Mouse (Mus musculus) lung, adult 2 months (tissue): ENCODE results near the gene Gm20458. TPM values are rescaled to one million over a fixed set of nuclear protein-coding genes. Genes with fewer than 3 reads are reported as not detected.

ENCODE experiments used
- DNase-seq: peaks from one replicate; pipeline ENCODE4 v3.0.0; 2022
- H3K4me1 ChIP-seq: fragments of 200-500 bp; 2 replicates; pipeline ENCODE4 v1.6.1; 2011; ENCODE audit warnings: low read length; ENCODE audit not compliant: control insufficient read depth, insufficient read depth
- H3K4me3 ChIP-seq: fragments of 200-500 bp; replicated peaks from 2 replicates; pipeline ENCODE3; 2011; ENCODE audit warnings: low read depth, mild to moderate bottlenecking, control low read depth, low read length; ENCODE audit errors: extremely low read depth
- CTCF ChIP-seq: fragments of 200-500 bp; IDR thresholded peaks from 2 replicates; pipeline ENCODE4 v1.5.1; 2011; ENCODE audit warnings: mild to moderate bottlenecking, low read length, control low read depth; ENCODE audit not compliant: insufficient read depth
- POLR2A ChIP-seq: fragments of 200-500 bp; IDR thresholded peaks from 2 replicates; pipeline ENCODE4 v1.6.1; 2011; ENCODE audit warnings: low read depth, mild to moderate bottlenecking, control low read depth, low read length, borderline replicate concordance; ENCODE audit errors: extremely low read depth
- WGBS: fragments of 180-500 bp; shearing (Covaris S2); methylation state at CpG from one replicate; pipeline ENCODE4 v1.1.7; 2018; 5-methylcytosine and 5-hydroxymethylcytosine counted together
- polyA plus RNA-seq: library from polyadenylated mRNA; depleted of rRNA; stranded (reverse); fragments of >200 nt; gene quantifications from 2 replicates; pipeline ENCODE4 v1.2.3, GENCODE M21; 2012; rRNA removed

Gm20458 gene
- polyA plus RNA-seq: 47.7 and 52.2 TPM in 2 replicates

- DNase-seq: peak; percentile 91
- WGBS: under 1% methylated on average over 62 of the region's 79 CpGs
- Histone ChIP-seq H3K4me3 (peak within 1 kb of the TSS; percentile 73), H3K4me1 (peaks cover 10% of the 10 kb centered on the region)
- peak; percentile 64 for TF ChIP-seq CTCF
- TF ChIP-seq POLR2A: peak; percentile 73; the same call in 1 of the 2 replicates
These were observed at the start of gene Gm20458 for GRCm38 (mm10) chr2:164460745-164461551. Gene Gm20458, plus strand, starts transcription at chr2:164460967.

GRCm38 (mm10) chr2:164414167-164414566 lies 46.6 kb upstream of the Gm20458 start:
- 23% methylated on average over 28 of the region's 28 CpGs for WGBS
- H3K4me3 ChIP-seq: no peak overlapping the region
- TF ChIP-seq POLR2A (no peak; the same call in 1 of the 2 replicates), CTCF (no peak)

GRCm38 (mm10) chr2:164414581-164414980 lies 46.2 kb upstream of the Gm20458 start:
- DNase-seq: no peak
- H3K4me1 ChIP-seq: peaks cover 7% of the 10 kb centered on the region
- H3K4me3 ChIP-seq: no peak overlapping the region
- 48% methylated on average over 10 of the region's 10 CpGs for WGBS
- TF ChIP-seq POLR2A: no peak
- no peak for TF ChIP-seq CTCF

More at GRCm38 (mm10) chr2:164414167-164414566, 46.6 kb upstream of the Gm20458 start:
- DNase-seq: no peak
- peaks cover 7% of the 10 kb centered on the region for H3K4me1 ChIP-seq

- Histone ChIP-seq H3K4me1 (peaks cover 7% of the 10 kb centered on the region), H3K4me3 (no peak overlapping the region)
- no peak for DNase-seq
- no peak for TF ChIP-seq POLR2A
- TF ChIP-seq CTCF: peak; percentile 47; the same call in 1 of the 2 replicates
- WGBS: 1% methylated on average over 2 of the region's 2 CpGs
These were observed 43.6 kb upstream of the Gm20458 start for GRCm38 (mm10) chr2:164417198-164417597.

GRCm38 (mm10) chr2:164418308-164418875 lies 42.4 kb upstream of the Gm20458 start:
- no peak for DNase-seq
- Histone ChIP-seq H3K4me1 (peaks cover 7% of the 10 kb centered on the region), H3K4me3 (no peak overlapping the region)
- WGBS: 42% methylated on average over 3 of the region's 3 CpGs
- no peak for TF ChIP-seq CTCF
- no peak for TF ChIP-seq POLR2A

GRCm38 (mm10) chr2:164419489-164419888 lies 41.3 kb upstream of the Gm20458 start:
- TF ChIP-seq CTCF (no peak), POLR2A (no peak)
- Histone ChIP-seq H3K4me3 (no peak overlapping the region), H3K4me1 (peaks cover 7% of the 10 kb centered on the region)
- no peak for DNase-seq
- WGBS: 15% methylated on average over 3 of the region's 3 CpGs

GRCm38 (mm10) chr2:164421306-164421705 lies 39.5 kb upstream of the Gm20458 start:
- peaks cover 7% of the 10 kb centered on the region for H3K4me1 ChIP-seq
- no peak for TF ChIP-seq CTCF
- TF ChIP-seq POLR2A: no peak

GRCm38 (mm10) chr2:164421979-164422378 lies 38.8 kb upstream of the Gm20458 start:
- DNase-seq: no peak
- 82% methylated on average over 8 of the region's 8 CpGs for WGBS
- Histone ChIP-seq H3K4me1 (peaks cover 7% of the 10 kb centered on the region), H3K4me3 (no peak overlapping the region)
- TF ChIP-seq POLR2A: no peak
- TF ChIP-seq CTCF: no peak

More at GRCm38 (mm10) chr2:164421306-164421705, 39.5 kb upstream of the Gm20458 start:
- 84% methylated on average over 7 of the region's 7 CpGs for WGBS
- no peak for DNase-seq
- no peak overlapping the region for H3K4me3 ChIP-seq

- no peak for DNase-seq
- Histone ChIP-seq H3K4me1 (peaks cover under 1% of the 10 kb centered on the region; the same call in 1 of the 2 replicates), H3K4me3 (no peak overlapping the region)
- 63% methylated on average over 15 of the region's 15 CpGs for WGBS
- TF ChIP-seq CTCF: no peak
- TF ChIP-seq POLR2A: no peak
These were observed 37.9 kb upstream of the Gm20458 start for GRCm38 (mm10) chr2:164422675-164423393.

- no peaks in the 10 kb centered on the region for H3K4me1 ChIP-seq
- 65% methylated on average over 11 of the region's 11 CpGs for WGBS
- TF ChIP-seq POLR2A (no peak), CTCF (no peak)
- H3K4me3 ChIP-seq: no peak overlapping the region
- no peak for DNase-seq
These were observed 37.3 kb upstream of the Gm20458 start for GRCm38 (mm10) chr2:164423464-164423863.
